Mouse (Mus musculus) embryonic facial prominence, embryonic 10.5 days (tissue): Measurements from ENCODE around the gene Rgl1. TPM values are rescaled to one million over a fixed set of nuclear protein-coding genes. Genes with fewer than 3 reads are reported as not detected.

Experiments
- DNase-seq: peaks from one replicate; pipeline ENCODE4 v3.0.0-alpha.2; 2017; ENCODE audit warnings: low spot score
- H3K27ac ChIP-seq: fragments of 300-500 bp; sonication (generic); replicated peaks from 2 replicates; pipeline ENCODE4 v1.5.1; 2016; ENCODE audit warnings: mild to moderate bottlenecking
- H3K27me3 ChIP-seq: fragments of 300-500 bp; sonication (generic); replicated peaks from 2 replicates; pipeline ENCODE4 v1.6.1; 2016; ENCODE audit warnings: low read depth, mild to moderate bottlenecking; ENCODE audit not compliant: poor library complexity, severe bottlenecking
- H3K36me3 ChIP-seq: fragments of 300-500 bp; sonication (generic); replicated peaks from 2 replicates; pipeline ENCODE4 v1.6.1; 2016; ENCODE audit warnings: mild to moderate bottlenecking, moderate library complexity
- H3K4me1 ChIP-seq: fragments of 300-500 bp; sonication (generic); 2 replicates; pipeline ENCODE4 v1.6.1; 2016
- H3K4me3 ChIP-seq: fragments of 300-500 bp; sonication (generic); 2 replicates; pipeline ENCODE4 v1.5.1; 2016; ENCODE audit warnings: mild to moderate bottlenecking, moderate library complexity
- H3K9me3 ChIP-seq: fragments of 300-500 bp; sonication (generic); 2 replicates; pipeline ENCODE4 v1.6.1; 2016; ENCODE audit warnings: mild to moderate bottlenecking
- WGBS: fragments of 180-500 bp; shearing (Covaris S2); methylation state at CpG from one replicate; pipeline ENCODE4 v1.1.7; 2016; 5-methylcytosine and 5-hydroxymethylcytosine counted together
- polyA plus RNA-seq: library from polyadenylated mRNA; unstranded; fragments of >200 nt; fragmentation: Nextera tagmentation; extraction: Ambion mirVana; gene quantifications from 2 replicates; pipeline ENCODE4 v1.2.1, GENCODE M21; 2016

The Rgl1 gene
- polyA plus RNA-seq, 1 experiment from 2014 or later: 30.8 TPM

- Histone ChIP-seq H3K4me3 (peak overlapping the region; percentile 81), H3K4me1 (peaks cover 43% of the 10 kb centered on the region)
- under 1% methylated on average over 61 of the region's 61 CpGs for WGBS
Observed at GRCm38 (mm10) chr1:152624644-152625454, 141.3 kb downstream of the Rgl1 start.

GRCm38 (mm10) chr1:152623375-152624270, 142.5 kb downstream of the Rgl1 start:
- H3K4me1 ChIP-seq: peaks cover 51% of the 10 kb centered on the region
- peaks cover 40% of the 10 kb centered on the region for H3K36me3 ChIP-seq
- H3K4me3 ChIP-seq: peak overlapping the region; percentile 81
- WGBS: 36% methylated on average over 12 of the region's 12 CpGs
- H3K27ac ChIP-seq: peak overlapping the region; percentile 93
- peak; percentile 30 for DNase-seq
- H3K27me3 ChIP-seq: peaks cover 11% of the 10 kb centered on the region; the same call in 1 of the 2 replicates
- H3K9me3 ChIP-seq: peaks cover 4% of the 10 kb centered on the region; the same call in 1 of the 2 replicates

More at GRCm38 (mm10) chr1:152624644-152625454, 141.3 kb downstream of the Rgl1 start:
- peaks cover 28% of the 10 kb centered on the region for H3K36me3 ChIP-seq
- no peaks in the 10 kb centered on the region for H3K9me3 ChIP-seq
- H3K27ac ChIP-seq: peak overlapping the region; percentile 93
- peak; percentile 90 for DNase-seq
- H3K27me3 ChIP-seq: peaks cover 11% of the 10 kb centered on the region; the same call in 1 of the 2 replicates

GRCm38 (mm10) chr1:152622765-152623211, 143.4 kb downstream of the Rgl1 start:
- H3K4me1 ChIP-seq: peaks cover 51% of the 10 kb centered on the region
- H3K27me3 ChIP-seq: peaks cover 11% of the 10 kb centered on the region; the same call in 1 of the 2 replicates
- H3K27ac ChIP-seq: 0 out of 2 replicates have a peak overlapping the region, but pooled peaks have one; percentile 69
- DNase-seq: no peak
- peak overlapping the region; percentile 81 for H3K4me3 ChIP-seq
- peaks cover 8% of the 10 kb centered on the region; the same call in 1 of the 2 replicates for H3K9me3 ChIP-seq
- 74% methylated on average over 9 of the region's 9 CpGs for WGBS
- peaks cover 48% of the 10 kb centered on the region for H3K36me3 ChIP-seq

- Histone ChIP-seq H3K36me3 (peaks cover 60% of the 10 kb centered on the region), H3K9me3 (peaks cover 8% of the 10 kb centered on the region; the same call in 1 of the 2 replicates), H3K27ac (no peak overlapping the region)
Observed at GRCm38 (mm10) chr1:152621624-152622023, 144.5 kb downstream of the Rgl1 start.

DNA sequence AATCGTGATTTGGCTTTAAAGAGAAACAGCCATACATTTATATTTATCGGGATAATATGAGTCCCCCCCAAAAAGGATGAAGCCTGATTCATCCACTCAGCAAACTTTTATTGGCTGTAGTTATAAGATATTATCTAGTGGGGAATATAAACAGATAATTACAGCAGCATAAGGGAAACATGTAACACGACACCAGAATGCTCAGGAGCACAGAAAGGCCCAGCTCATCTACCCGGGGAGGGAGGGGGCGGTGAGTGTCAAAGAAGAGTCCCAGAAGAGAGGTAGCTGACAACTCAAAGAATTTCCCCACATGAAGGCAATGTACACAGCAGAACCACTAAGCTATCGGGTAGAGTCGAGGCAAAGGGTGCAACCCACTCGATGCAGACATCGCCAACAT, 146.8 kb downstream of the Rgl1 start:
- no peak for DNase-seq
- peaks cover 55% of the 10 kb centered on the region for H3K4me1 ChIP-seq
- peaks cover 8% of the 10 kb centered on the region; the same call in 1 of the 2 replicates for H3K9me3 ChIP-seq
- H3K4me3 ChIP-seq: no peak overlapping the region
- peaks cover 77% of the 10 kb centered on the region for H3K36me3 ChIP-seq
- WGBS: 79% methylated on average over 9 of the region's 9 CpGs
- H3K27ac ChIP-seq: no peak overlapping the region
- H3K27me3 ChIP-seq: no peaks in the 10 kb centered on the region

More at GRCm38 (mm10) chr1:152621624-152622023, 144.5 kb downstream of the Rgl1 start:
- Histone ChIP-seq H3K27me3 (peaks cover 8% of the 10 kb centered on the region; the same call in 1 of the 2 replicates), H3K4me1 (peaks cover 59% of the 10 kb centered on the region), H3K4me3 (no peak overlapping the region)
- WGBS: 84% methylated on average over 4 of the region's 4 CpGs
- DNase-seq: no peak

DNA sequence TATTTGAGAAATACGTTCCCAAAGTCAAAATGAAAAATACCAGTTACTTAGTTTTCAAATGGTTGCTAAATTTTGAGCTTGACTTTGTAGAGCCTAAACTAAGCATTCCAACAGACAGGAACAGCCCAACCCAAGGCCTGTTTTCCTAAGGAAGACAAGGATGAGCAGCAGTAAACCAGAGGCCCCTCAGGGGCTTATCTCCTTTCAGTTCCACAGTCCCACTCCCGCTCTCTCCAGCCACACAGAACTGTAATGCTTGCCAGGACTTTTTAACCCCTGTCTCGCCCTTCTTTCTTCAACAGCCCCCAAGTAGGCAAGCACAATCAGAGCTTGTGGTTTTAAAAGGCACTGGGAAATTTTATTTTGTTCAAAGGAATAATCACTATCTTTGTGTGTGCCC, 147.3 kb downstream of the Rgl1 start:
- no peak overlapping the region for H3K27ac ChIP-seq
- WGBS: 77% methylated on average over 3 of the region's 3 CpGs
- H3K4me1 ChIP-seq: peaks cover 55% of the 10 kb centered on the region
- H3K4me3 ChIP-seq: no peak overlapping the region
- H3K27me3 ChIP-seq: no peaks in the 10 kb centered on the region
- H3K9me3 ChIP-seq: peaks cover 8% of the 10 kb centered on the region; the same call in 1 of the 2 replicates
- peaks cover 81% of the 10 kb centered on the region for H3K36me3 ChIP-seq
- no peak for DNase-seq

DNA sequence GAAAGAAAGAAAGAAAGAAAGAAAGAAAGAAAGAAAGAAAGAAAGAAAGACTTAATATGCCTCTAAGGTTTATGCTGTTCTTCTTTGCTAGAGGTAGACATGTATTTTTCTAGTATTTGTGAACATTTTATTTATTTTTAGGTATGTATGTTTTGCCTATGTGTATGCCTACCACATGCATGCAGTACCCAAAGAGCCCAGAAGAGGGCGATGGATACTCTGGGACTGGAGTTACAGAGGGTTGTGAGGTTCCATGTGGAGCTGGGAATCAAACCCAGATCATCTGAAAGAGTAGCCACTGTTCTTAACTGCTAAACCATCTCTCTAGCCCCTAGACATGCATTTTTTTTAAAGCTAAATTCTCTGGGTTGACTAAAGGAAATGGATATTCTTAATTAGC, 147.8 kb downstream of the Rgl1 start:
- 57% methylated on average over 1 of the region's 1 CpGs for WGBS
- no peaks in the 10 kb centered on the region for H3K27me3 ChIP-seq
- no peak for DNase-seq
- peaks cover 8% of the 10 kb centered on the region; the same call in 1 of the 2 replicates for H3K9me3 ChIP-seq
- no peak overlapping the region for H3K27ac ChIP-seq
- H3K4me1 ChIP-seq: peaks cover 50% of the 10 kb centered on the region
- peaks cover 81% of the 10 kb centered on the region for H3K36me3 ChIP-seq
- no peak overlapping the region for H3K4me3 ChIP-seq

DNA sequence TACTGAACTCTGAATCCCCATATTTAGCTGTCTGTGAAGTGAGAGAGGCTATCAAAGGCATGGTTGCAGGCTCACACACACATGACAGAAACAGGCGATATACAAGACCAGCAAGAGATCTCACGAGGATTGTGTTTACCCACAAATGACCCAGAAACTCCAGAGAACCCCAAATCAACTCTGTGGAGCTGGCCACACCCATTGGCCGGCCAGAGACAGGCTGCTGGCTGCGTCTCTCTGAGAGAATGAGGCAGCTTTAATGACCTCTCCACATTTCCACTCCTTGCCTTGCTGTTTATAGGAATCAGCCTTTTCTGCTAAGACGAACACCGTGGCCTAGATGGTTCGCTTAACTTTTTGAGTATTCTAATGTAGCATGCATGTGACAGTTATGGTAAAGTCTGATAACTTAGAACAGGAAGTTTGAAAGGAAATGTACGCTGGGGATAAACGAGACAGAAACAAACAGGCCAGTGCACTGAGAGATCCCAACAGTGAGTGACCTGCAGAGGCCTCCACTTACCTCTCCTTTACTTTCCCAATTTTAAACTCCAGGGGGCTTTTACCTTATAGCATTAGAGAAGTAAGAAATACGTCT, 148.3 kb downstream of the Rgl1 start:
- peaks cover 8% of the 10 kb centered on the region; the same call in 1 of the 2 replicates for H3K9me3 ChIP-seq
- DNase-seq: no peak
- WGBS: 89% methylated on average over 10 of the region's 10 CpGs
- H3K27ac ChIP-seq: no peak overlapping the region
- peaks cover 46% of the 10 kb centered on the region for H3K4me1 ChIP-seq
- peaks cover 84% of the 10 kb centered on the region for H3K36me3 ChIP-seq
- H3K27me3 ChIP-seq: no peaks in the 10 kb centered on the region
- no peak overlapping the region for H3K4me3 ChIP-seq

DNA sequence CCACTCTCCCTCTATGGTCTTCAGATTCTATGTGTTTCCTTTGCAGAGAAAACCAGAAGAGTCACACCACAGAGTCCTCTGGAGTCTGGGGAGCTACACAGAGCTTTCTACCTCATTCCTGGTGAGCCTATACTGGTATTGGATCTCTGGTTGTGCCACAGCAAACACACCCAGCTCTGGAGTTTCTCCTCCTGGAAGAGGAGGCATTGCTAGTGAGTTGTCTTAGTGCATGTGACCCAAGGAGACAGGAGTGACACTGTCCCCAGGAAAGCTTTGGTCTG, 149.4 kb downstream of the Rgl1 start:
- no peak for DNase-seq
- H3K9me3 ChIP-seq: peaks cover 8% of the 10 kb centered on the region; the same call in 1 of the 2 replicates
- peaks cover 84% of the 10 kb centered on the region for H3K36me3 ChIP-seq
- H3K27ac ChIP-seq: no peak overlapping the region
- H3K4me1 ChIP-seq: peaks cover 46% of the 10 kb centered on the region
- H3K27me3 ChIP-seq: no peaks in the 10 kb centered on the region
- H3K4me3 ChIP-seq: no peak overlapping the region

GRCm38 (mm10) chr1:152615987-152616776, 150.0 kb downstream of the Rgl1 start:
- peaks cover 87% of the 10 kb centered on the region for H3K36me3 ChIP-seq
- no peaks in the 10 kb centered on the region for H3K27me3 ChIP-seq
- H3K4me1 ChIP-seq: peaks cover 47% of the 10 kb centered on the region
- WGBS: 79% methylated on average over 10 of the region's 10 CpGs
- H3K9me3 ChIP-seq: peaks cover 8% of the 10 kb centered on the region; the same call in 1 of the 2 replicates
- no peak for DNase-seq
- no peak overlapping the region for H3K4me3 ChIP-seq
- H3K27ac ChIP-seq: 0 out of 2 replicates have a peak overlapping the region, but pooled peaks have one; percentile 51

DNA sequence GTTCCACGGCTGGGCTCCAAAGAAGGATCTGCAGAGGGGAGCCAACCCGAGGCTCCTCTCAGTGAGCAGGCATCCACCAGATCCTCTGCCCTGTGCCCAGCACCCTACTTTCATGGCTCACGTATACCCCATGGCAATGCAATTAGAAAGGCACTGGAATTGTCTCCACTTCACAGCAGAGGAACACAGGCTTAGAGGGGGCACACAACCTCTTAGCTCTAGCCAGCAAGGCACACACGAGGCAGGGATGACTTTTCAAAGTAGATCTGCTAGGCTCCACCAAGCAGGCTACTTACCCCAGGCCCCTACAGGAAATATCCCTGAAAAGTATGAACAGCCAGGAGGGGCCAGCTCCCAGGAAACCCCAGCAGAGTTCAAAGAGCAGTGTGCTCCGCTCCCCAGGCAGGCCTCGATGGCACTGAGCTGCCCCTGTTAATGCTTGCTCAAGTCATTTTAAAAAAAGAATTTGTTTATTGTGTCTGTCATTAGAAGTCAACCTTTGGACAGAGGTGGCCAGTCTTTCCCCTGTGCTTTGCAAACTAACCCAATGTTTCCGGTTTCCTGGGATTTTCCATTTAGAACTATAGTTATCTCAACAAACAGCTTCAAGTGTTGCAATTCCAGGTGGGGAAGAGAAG, 151.3 kb downstream of the Rgl1 start:
- no peak overlapping the region for H3K27ac ChIP-seq
- H3K4me3 ChIP-seq: no peak overlapping the region
- H3K27me3 ChIP-seq: no peaks in the 10 kb centered on the region
- DNase-seq: no peak
- 72% methylated on average over 7 of the region's 7 CpGs for WGBS
- H3K4me1 ChIP-seq: peaks cover 51% of the 10 kb centered on the region
- peaks cover 8% of the 10 kb centered on the region; the same call in 1 of the 2 replicates for H3K9me3 ChIP-seq
- peaks cover 86% of the 10 kb centered on the region for H3K36me3 ChIP-seq
